Mouse (Mus musculus) erythroblast, embryonic 14.5 days (primary cell): ENCODE results near the gene Olfr221.

Experiments used
- GATA1 ChIP-seq: IDR thresholded peaks from 2 replicates; pipeline ENCODE4 v1.6.1; 2012; ENCODE audit warnings: low read length, inconsistent platforms, mixed read lengths
- TAL1 ChIP-seq: IDR thresholded peaks from 3 replicates; pipeline ENCODE4 v1.6.1; 2012; ENCODE audit warnings: low read length, inconsistent platforms, mixed read lengths

- TF ChIP-seq GATA1 (no peak), TAL1 (no peak)
These were observed 52.7 kb downstream of the Olfr221 start for GRCm38 (mm10) chr14:51989461-51989970.
